Mouse (Mus musculus): Measurements from ENCODE around the gene Coq8b. TPM values are rescaled to one million over a fixed set of nuclear protein-coding genes. Genes with fewer than 3 reads are reported as not detected.

Gene Coq8b
- total RNA-seq (2021) (10 to 100 TPM; 49.7 to 64.4 TPM), polyA plus RNA-seq (2012; rRNA removed) (175 and 219 TPM in 2 replicates)
- long read RNA-seq, transcript Coq8b-201 (15 exons, 2,181 nt): major isoform, 78 of 98 reads
- long read RNA-seq, partial matches to known transcripts: 6 of 98 reads
- long read RNA-seq, other reads (novel, unspliced or antisense): 14 of 98 reads

GRCm38 (mm10) chr7:27232781-27233281 is at the start of gene Coq8b:
TSS of gene Coq8b (plus strand) at chr7:27233023.
- DNase-seq: peak; percentile 97

- DNase-seq: no peak
Measured at GRCm38 (mm10) chr7:27184964-27185363, 47.9 kb upstream of the Coq8b start.

GRCm38 (mm10) chr7:27185986-27186385 is 46.8 kb upstream of the Coq8b start:
- no peak for DNase-seq

- no peak for DNase-seq
Measured at GRCm38 (mm10) chr7:27189271-27189931, 43.4 kb upstream of the Coq8b start.

- no peak for DNase-seq
Measured at GRCm38 (mm10) chr7:27192434-27192833, 40.4 kb upstream of the Coq8b start.

GRCm38 (mm10) chr7:27193731-27194130 is 39.1 kb upstream of the Coq8b start:
- DNase-seq: no peak

GRCm38 (mm10) chr7:27195681-27196611 is 36.9 kb upstream of the Coq8b start, which contains the start of the genes BC024978 and Snrpa:
TSS of gene BC024978 (plus strand) at chr7:27195781.
TSS of gene Snrpa (minus strand) at chr7:27196271.
- peak; percentile 98 for DNase-seq

GRCm38 (mm10) chr7:27197136-27197535 is 35.7 kb upstream of the Coq8b start:
- no peak for DNase-seq

- DNase-seq: peak; percentile 71
Measured at GRCm38 (mm10) chr7:27197634-27198033, 35.2 kb upstream of the Coq8b start.

- no peak for DNase-seq
Measured at GRCm38 (mm10) chr7:27198355-27198754, 34.5 kb upstream of the Coq8b start.

GRCm38 (mm10) chr7:27198779-27199178 is 34.0 kb upstream of the Coq8b start:
- DNase-seq: no peak

GRCm38 (mm10) chr7:27203730-27204449 is 28.9 kb upstream of the Coq8b start:
- no peak for DNase-seq

- no peak for DNase-seq
Measured at GRCm38 (mm10) chr7:27212626-27213025, 20.2 kb upstream of the Coq8b start.

- peak; percentile 50 for DNase-seq
Measured at GRCm38 (mm10) chr7:27218586-27218985, 14.2 kb upstream of the Coq8b start.

- no peak for DNase-seq
Measured at GRCm38 (mm10) chr7:27219937-27220336, 12.9 kb upstream of the Coq8b start.

GRCm38 (mm10) chr7:27221939-27222338 is 10.9 kb upstream of the Coq8b start:
- DNase-seq: no peak

- no peak for DNase-seq
Measured at GRCm38 (mm10) chr7:27222538-27222937, 10.3 kb upstream of the Coq8b start.

- DNase-seq: peak; percentile 81
Measured at GRCm38 (mm10) chr7:27224877-27225575, 7.8 kb upstream of the Coq8b start.

GRCm38 (mm10) chr7:27227276-27227675 is 5.5 kb upstream of the Coq8b start:
- DNase-seq: no peak

GRCm38 (mm10) chr7:27227676-27228075 is 5.1 kb upstream of the Coq8b start:
- DNase-seq: peak; percentile 65

GRCm38 (mm10) chr7:27228281-27228821 is 4.5 kb upstream of the Coq8b start, which contains the start of gene Itpkc:
TSS of gene Itpkc (minus strand) at chr7:27228661.
- DNase-seq: peak; percentile 96

All from adrenal gland, adult 2 months (tissue).